Mouse (Mus musculus): ENCODE measurements around the gene Myo18b. TPM values are rescaled to one million over a fixed set of nuclear protein-coding genes. Genes with fewer than 3 reads are reported as not detected.

The Myo18b gene
- polyA plus RNA-seq, 1 experiment from 2014 or later = 2.0 TPM

- Histone ChIP-seq H3K27me3 (peaks cover 13% of the 10 kb centered on the region; the same call in 1 of the 2 replicates), H3K4me3 (peak overlapping the region; percentile 14; the same call in 1 of the 2 replicates), H3K4me1 (peaks cover 21% of the 10 kb centered on the region), H3K36me3 (no peaks in the 10 kb centered on the region), H3K27ac (no peak overlapping the region), H3K4me2 (peak overlapping the region; percentile 24; the same call in 1 of the 2 replicates), H3K9me3 (no peaks in the 10 kb centered on the region), H3K9ac (no peak overlapping the region)
- ATAC-seq (ENCODE audit: insufficient number of reproducible peaks, low FRiP score, low TSS enrichment, low read depth) = no peak
- WGBS = 4% methylated on average over 15 of the region's 15 CpGs
Measured at GRCm38 (mm10) chr5:112655986-112656541, 240.1 kb downstream of the Myo18b start.

- peak overlapping the region; percentile 24; the same call in 1 of the 2 replicates for H3K4me2 ChIP-seq
- H3K9ac ChIP-seq = no peak overlapping the region
- H3K4me1 ChIP-seq = peaks cover 19% of the 10 kb centered on the region
- peak overlapping the region; percentile 14; the same call in 1 of the 2 replicates for H3K4me3 ChIP-seq
- no peaks in the 10 kb centered on the region for H3K36me3 ChIP-seq
- peaks cover 13% of the 10 kb centered on the region; the same call in 1 of the 2 replicates for H3K27me3 ChIP-seq
- ATAC-seq (ENCODE audit: insufficient number of reproducible peaks, low FRiP score, low TSS enrichment, low read depth) = no peak
- no peak overlapping the region for H3K27ac ChIP-seq
- no peaks in the 10 kb centered on the region for H3K9me3 ChIP-seq
- WGBS = 4% methylated on average over 14 of the region's 14 CpGs
Measured at GRCm38 (mm10) chr5:112655529-112655928, 240.6 kb downstream of the Myo18b start.

GRCm38 (mm10) chr5:112652036-112652435 lies 244.1 kb downstream of the Myo18b start:
- ATAC-seq (ENCODE audit: insufficient number of reproducible peaks, low FRiP score, low TSS enrichment, low read depth) = peak; percentile 45; the same call in 1 of the 2 replicates
- 75% methylated on average over 4 of the region's 4 CpGs for WGBS
- Histone ChIP-seq H3K36me3 (no peaks in the 10 kb centered on the region), H3K27me3 (peaks cover 13% of the 10 kb centered on the region; the same call in 1 of the 2 replicates), H3K9ac (no peak overlapping the region), H3K9me3 (no peaks in the 10 kb centered on the region), H3K4me1 (peaks cover 16% of the 10 kb centered on the region), H3K4me3 (no peak overlapping the region), H3K4me2 (no peak overlapping the region), H3K27ac (0 out of 2 replicates have a peak overlapping the region, but pooled peaks have one; percentile 34)

GRCm38 (mm10) chr5:112649164-112649702 lies 246.9 kb downstream of the Myo18b start:
- Histone ChIP-seq H3K4me2 (no peak overlapping the region), H3K27me3 (no peaks in the 10 kb centered on the region), H3K4me1 (no peaks in the 10 kb centered on the region), H3K27ac (no peak overlapping the region), H3K4me3 (no peak overlapping the region), H3K9ac (no peak overlapping the region), H3K9me3 (no peaks in the 10 kb centered on the region), H3K36me3 (no peaks in the 10 kb centered on the region)
- no peak for ATAC-seq (ENCODE audit: insufficient number of reproducible peaks, low FRiP score, low TSS enrichment, low read depth)
- WGBS = 74% methylated on average over 6 of the region's 6 CpGs

GRCm38 (mm10) chr5:112646871-112647270 lies 249.3 kb downstream of the Myo18b start:
- no peak overlapping the region for H3K9ac ChIP-seq
- ATAC-seq (ENCODE audit: insufficient number of reproducible peaks, low FRiP score, low TSS enrichment, low read depth) = no peak
- H3K27me3 ChIP-seq = peaks cover 4% of the 10 kb centered on the region; the same call in 1 of the 2 replicates
- peaks cover 6% of the 10 kb centered on the region; the same call in 1 of the 2 replicates for H3K4me1 ChIP-seq
- 78% methylated on average over 2 of the region's 2 CpGs for WGBS
- H3K9me3 ChIP-seq = no peaks in the 10 kb centered on the region
- H3K4me3 ChIP-seq = no peak overlapping the region
- H3K4me2 ChIP-seq = no peak overlapping the region
- no peaks in the 10 kb centered on the region for H3K36me3 ChIP-seq
- no peak overlapping the region for H3K27ac ChIP-seq

GRCm38 (mm10) chr5:112645535-112645934 lies 250.6 kb downstream of the Myo18b start:
- Histone ChIP-seq H3K4me2 (no peak overlapping the region), H3K9me3 (no peaks in the 10 kb centered on the region), H3K36me3 (no peaks in the 10 kb centered on the region), H3K27ac (no peak overlapping the region), H3K9ac (no peak overlapping the region), H3K4me1 (peaks cover 14% of the 10 kb centered on the region), H3K4me3 (no peak overlapping the region), H3K27me3 (peaks cover 10% of the 10 kb centered on the region)
- ATAC-seq (ENCODE audit: insufficient number of reproducible peaks, low FRiP score, low TSS enrichment, low read depth) = no peak
- 88% methylated on average over 2 of the region's 2 CpGs for WGBS

- Histone ChIP-seq H3K4me2 (no peak overlapping the region), H3K27me3 (peaks cover 15% of the 10 kb centered on the region), H3K9me3 (no peaks in the 10 kb centered on the region), H3K9ac (no peak overlapping the region), H3K27ac (no peak overlapping the region), H3K36me3 (no peaks in the 10 kb centered on the region), H3K4me3 (no peak overlapping the region), H3K4me1 (peaks cover 17% of the 10 kb centered on the region)
- WGBS = 52% methylated on average over 20 of the region's 20 CpGs
- no peak for ATAC-seq (ENCODE audit: insufficient number of reproducible peaks, low FRiP score, low TSS enrichment, low read depth)
Measured at GRCm38 (mm10) chr5:112643533-112644272, 252.5 kb downstream of the Myo18b start.

- H3K27ac ChIP-seq = no peak overlapping the region
- ATAC-seq (ENCODE audit: insufficient number of reproducible peaks, low FRiP score, low TSS enrichment, low read depth) = no peak
- 59% methylated on average over 10 of the region's 10 CpGs for whole genome bisulfite sequencing
Measured at GRCm38 (mm10) chr5:112642731-112643130, 253.4 kb downstream of the Myo18b start.

GRCm38 (mm10) chr5:112641770-112642169 lies 254.4 kb downstream of the Myo18b start:
- Histone ChIP-seq H3K4me3 (no peak overlapping the region), H3K4me2 (no peak overlapping the region), H3K9ac (no peak overlapping the region), H3K36me3 (no peaks in the 10 kb centered on the region), H3K9me3 (no peaks in the 10 kb centered on the region), H3K27me3 (peaks cover 16% of the 10 kb centered on the region), H3K4me1 (peaks cover 17% of the 10 kb centered on the region), H3K27ac (no peak overlapping the region)
- ATAC-seq (ENCODE audit: insufficient number of reproducible peaks, low FRiP score, low TSS enrichment, low read depth) = no peak

More at GRCm38 (mm10) chr5:112642731-112643130, 253.4 kb downstream of the Myo18b start:
- Histone ChIP-seq H3K27me3 (peaks cover 16% of the 10 kb centered on the region), H3K4me2 (no peak overlapping the region), H3K36me3 (no peaks in the 10 kb centered on the region), H3K4me1 (peaks cover 17% of the 10 kb centered on the region), H3K9me3 (no peaks in the 10 kb centered on the region), H3K9ac (no peak overlapping the region), H3K4me3 (no peak overlapping the region)

- no peak for ATAC-seq (ENCODE audit: insufficient number of reproducible peaks, low FRiP score, low TSS enrichment, low read depth)
Measured at GRCm38 (mm10) chr5:112641131-112641530, 255.0 kb downstream of the Myo18b start.

GRCm38 (mm10) chr5:112640651-112641050 lies 255.5 kb downstream of the Myo18b start:
- Histone ChIP-seq H3K4me3 (no peak overlapping the region), H3K36me3 (no peaks in the 10 kb centered on the region), H3K4me1 (peaks cover 17% of the 10 kb centered on the region), H3K9ac (no peak overlapping the region), H3K9me3 (no peaks in the 10 kb centered on the region), H3K4me2 (no peak overlapping the region), H3K27me3 (peaks cover 16% of the 10 kb centered on the region), H3K27ac (no peak overlapping the region)
- no peak for ATAC-seq (ENCODE audit: insufficient number of reproducible peaks, low FRiP score, low TSS enrichment, low read depth)
- WGBS = 16% methylated on average over 13 of the region's 13 CpGs

More at GRCm38 (mm10) chr5:112641131-112641530, 255.0 kb downstream of the Myo18b start:
- no peak overlapping the region for H3K9ac ChIP-seq
- no peak overlapping the region for H3K4me3 ChIP-seq
- H3K4me1 ChIP-seq = peaks cover 17% of the 10 kb centered on the region
- no peak overlapping the region for H3K27ac ChIP-seq
- H3K27me3 ChIP-seq = peaks cover 16% of the 10 kb centered on the region
- H3K9me3 ChIP-seq = no peaks in the 10 kb centered on the region
- H3K36me3 ChIP-seq = no peaks in the 10 kb centered on the region
- 0 out of 2 replicates have a peak overlapping the region, but pooled peaks have one; percentile 5 for H3K4me2 ChIP-seq
- 15% methylated on average over 20 of the region's 20 CpGs for WGBS
